Mouse (Mus musculus) hindbrain, embryonic 11.5 days (tissue): ENCODE results near the gene BC017158. TPM values are rescaled to one million over a fixed set of nuclear protein-coding genes. Genes with fewer than 3 reads are reported as not detected.

ENCODE experiments used
- ATAC-seq: fragments of 200-750 bp; cut with Nextera tagmentation; 2 replicates; pipeline ENCODE4 v1.8.0; 2017; ENCODE audit warnings: mild to moderate bottlenecking, moderate TSS enrichment, moderate library complexity; ENCODE audit not compliant: low FRiP score
- DNase-seq: peaks from one replicate; pipeline ENCODE4 v3.0.0-alpha.2; 2015; ENCODE audit warnings: low spot score
- H3K27ac ChIP-seq: fragments of 300-500 bp; sonication (generic); 2 replicates; pipeline ENCODE4 v1.5.1; 2014; ENCODE audit warnings: mild to moderate bottlenecking, low read depth, low read length
- H3K27me3 ChIP-seq: fragments of 300-500 bp; sonication (generic); 2 replicates; pipeline ENCODE4 v1.6.1; 2014; ENCODE audit warnings: mild to moderate bottlenecking, low read length, moderate library complexity, mixed read lengths; ENCODE audit not compliant: control insufficient read depth, insufficient read depth
- H3K36me3 ChIP-seq: fragments of 300-500 bp; sonication (generic); 2 replicates; pipeline ENCODE4 v1.6.1; 2014; ENCODE audit warnings: mild to moderate bottlenecking, low read length, moderate library complexity, mixed read lengths; ENCODE audit not compliant: control insufficient read depth, insufficient read depth
- H3K4me1 ChIP-seq: fragments of 300-500 bp; sonication (generic); replicated peaks from 2 replicates; pipeline ENCODE4 v1.6.1; 2014; ENCODE audit warnings: low read length, mixed read lengths; ENCODE audit not compliant: control insufficient read depth, insufficient read depth
- H3K4me2 ChIP-seq: fragments of 300-500 bp; sonication (generic); replicated peaks from 2 replicates; pipeline ENCODE4 v1.6.1; 2014; ENCODE audit warnings: mild to moderate bottlenecking, low read depth, low read length
- H3K4me3 ChIP-seq: fragments of 300-500 bp; sonication (generic); 2 replicates; pipeline ENCODE4 v1.5.1; 2014; ENCODE audit warnings: low read depth, low read length
- H3K9ac ChIP-seq: fragments of 300-500 bp; sonication (generic); 2 replicates; pipeline ENCODE4 v1.6.1; 2014; ENCODE audit warnings: low read depth, low read length
- H3K9me3 ChIP-seq: fragments of 300-500 bp; sonication (generic); 2 replicates; pipeline ENCODE4 v1.6.1; 2016; ENCODE audit warnings: low read length; ENCODE audit not compliant: control insufficient read depth
- WGBS: fragments of 180-500 bp; shearing (Covaris S2); extraction: QIAGEN DNeasy Blood & Tissue Kit; methylation state at CpG from one replicate; pipeline ENCODE4 v1.1.7; 2014; 5-methylcytosine and 5-hydroxymethylcytosine counted together
- polyA plus RNA-seq: library from polyadenylated mRNA; unstranded; fragments of >200 nt; fragmentation: Nextera tagmentation; extraction: Ambion mirVana; gene quantifications from 2 replicates; pipeline ENCODE4 v1.2.1, GENCODE M21; 2014

Gene BC017158
- polyA plus RNA-seq, 1 experiment from 2014 or later, result 22.0 TPM

- Histone ChIP-seq H3K9ac (no peak overlapping the region), H3K27ac (no peak overlapping the region; the same call in 1 of the 2 replicates)
- WGBS, result 58% methylated on average over 5 of the region's 5 CpGs
Measured at GRCm38 (mm10) chr7:128284047-128284446, 13.9 kb downstream of the BC017158 start.

GRCm38 (mm10) chr7:128282532-128283244, 15.3 kb downstream of the BC017158 start:
- no peak overlapping the region; the same call in 1 of the 2 replicates for H3K9ac ChIP-seq
- H3K27me3 ChIP-seq, result no peaks in the 10 kb centered on the region
- no peaks in the 10 kb centered on the region for H3K9me3 ChIP-seq
- H3K27ac ChIP-seq, result peak overlapping the region; percentile 54
- no peak overlapping the region for H3K4me3 ChIP-seq
- peak; percentile 61; the same call in 1 of the 2 replicates for ATAC-seq
- peaks cover 5% of the 10 kb centered on the region; the same call in 1 of the 2 replicates for H3K4me1 ChIP-seq
- DNase-seq, result peak; percentile 52
- H3K36me3 ChIP-seq, result no peaks in the 10 kb centered on the region
- 18% methylated on average over 7 of the region's 7 CpGs for WGBS
- H3K4me2 ChIP-seq, result no peak overlapping the region

More at GRCm38 (mm10) chr7:128284047-128284446, 13.9 kb downstream of the BC017158 start:
- H3K4me1 ChIP-seq, result peaks cover 5% of the 10 kb centered on the region; the same call in 1 of the 2 replicates
- DNase-seq (peak; percentile 35), ATAC-seq (no peak)
- no peaks in the 10 kb centered on the region for H3K27me3 ChIP-seq
- H3K36me3 ChIP-seq, result no peaks in the 10 kb centered on the region
- H3K4me2 ChIP-seq, result no peak overlapping the region
- H3K9me3 ChIP-seq, result no peaks in the 10 kb centered on the region
- H3K4me3 ChIP-seq, result no peak overlapping the region

- Histone ChIP-seq H3K36me3 (no peaks in the 10 kb centered on the region), H3K9ac (no peak overlapping the region), H3K4me3 (no peak overlapping the region), H3K27ac (no peak overlapping the region), H3K4me2 (no peak overlapping the region), H3K9me3 (no peaks in the 10 kb centered on the region), H3K27me3 (no peaks in the 10 kb centered on the region), H3K4me1 (peaks cover 5% of the 10 kb centered on the region; the same call in 1 of the 2 replicates)
- no peak for DNase-seq
- 87% methylated on average over 11 of the region's 11 CpGs for WGBS
- ATAC-seq, result no peak
Measured at GRCm38 (mm10) chr7:128281765-128282164, 16.2 kb downstream of the BC017158 start.

- Histone ChIP-seq H3K4me2 (no peak overlapping the region), H3K9me3 (no peaks in the 10 kb centered on the region), H3K27me3 (no peaks in the 10 kb centered on the region), H3K9ac (no peak overlapping the region), H3K36me3 (no peaks in the 10 kb centered on the region), H3K4me3 (no peak overlapping the region), H3K27ac (no peak overlapping the region), H3K4me1 (peaks cover 5% of the 10 kb centered on the region; the same call in 1 of the 2 replicates)
- ATAC-seq, result no peak
- DNase-seq, result no peak
- 96% methylated on average over 4 of the region's 4 CpGs for WGBS
Measured at GRCm38 (mm10) chr7:128279750-128280149, 18.2 kb downstream of the BC017158 start.

- DNase-seq (no peak), ATAC-seq (no peak)
- no peaks in the 10 kb centered on the region for H3K27me3 ChIP-seq
- no peak overlapping the region for H3K27ac ChIP-seq
- no peak overlapping the region for H3K4me2 ChIP-seq
- 0 out of 2 replicates have a peak, but pooled peaks cover 3% of the 10 kb centered on the region for H3K4me1 ChIP-seq
- H3K9ac ChIP-seq, result no peak overlapping the region
- no peaks in the 10 kb centered on the region for H3K9me3 ChIP-seq
- H3K4me3 ChIP-seq, result no peak overlapping the region
- WGBS, result 91% methylated on average over 6 of the region's 6 CpGs
- no peaks in the 10 kb centered on the region for H3K36me3 ChIP-seq
Measured at GRCm38 (mm10) chr7:128276051-128276450, 21.9 kb downstream of the BC017158 start.

- H3K4me2 ChIP-seq, result no peak overlapping the region
- no peak overlapping the region for H3K4me3 ChIP-seq
- H3K9me3 ChIP-seq, result no peaks in the 10 kb centered on the region
- 95% methylated on average over 9 of the region's 9 CpGs for WGBS
- ATAC-seq (no peak), DNase-seq (no peak)
- no peaks in the 10 kb centered on the region for H3K27me3 ChIP-seq
- H3K9ac ChIP-seq, result no peak overlapping the region
- no peaks in the 10 kb centered on the region for H3K36me3 ChIP-seq
- no peaks in the 10 kb centered on the region for H3K4me1 ChIP-seq
- no peak overlapping the region for H3K27ac ChIP-seq
Measured at GRCm38 (mm10) chr7:128271496-128271895, 26.5 kb downstream of the BC017158 start.

- H3K36me3 ChIP-seq, result no peaks in the 10 kb centered on the region
- H3K4me2 ChIP-seq, result no peak overlapping the region
- no peaks in the 10 kb centered on the region for H3K9me3 ChIP-seq
- WGBS, result 57% methylated on average over 13 of the region's 13 CpGs
- ATAC-seq, result no peak
- no peak overlapping the region for H3K9ac ChIP-seq
- H3K27ac ChIP-seq, result no peak overlapping the region
- no peak for DNase-seq
- no peaks in the 10 kb centered on the region for H3K27me3 ChIP-seq
- no peak overlapping the region for H3K4me3 ChIP-seq
- H3K4me1 ChIP-seq, result no peaks in the 10 kb centered on the region
Measured at GRCm38 (mm10) chr7:128270431-128270850, 27.5 kb downstream of the BC017158 start.

GRCm38 (mm10) chr7:128267813-128268212, 30.2 kb downstream of the BC017158 start:
- Histone ChIP-seq H3K4me2 (no peak overlapping the region), H3K9me3 (no peaks in the 10 kb centered on the region), H3K9ac (no peak overlapping the region), H3K36me3 (no peaks in the 10 kb centered on the region), H3K27ac (no peak overlapping the region), H3K4me3 (no peak overlapping the region), H3K27me3 (no peaks in the 10 kb centered on the region), H3K4me1 (no peaks in the 10 kb centered on the region)
- no peak for ATAC-seq
- no peak for DNase-seq
- 88% methylated on average over 7 of the region's 7 CpGs for WGBS

GRCm38 (mm10) chr7:128267391-128267790, 30.6 kb downstream of the BC017158 start:
- no peak for ATAC-seq

More at GRCm38 (mm10) chr7:128267391-128267790, 30.6 kb downstream of the BC017158 start:
- no peaks in the 10 kb centered on the region for H3K36me3 ChIP-seq
- 69% methylated on average over 13 of the region's 13 CpGs for WGBS
- no peaks in the 10 kb centered on the region for H3K9me3 ChIP-seq
- H3K4me3 ChIP-seq, result no peak overlapping the region
- no peaks in the 10 kb centered on the region for H3K27me3 ChIP-seq
- no peak overlapping the region for H3K4me2 ChIP-seq
- no peak overlapping the region for H3K9ac ChIP-seq
- H3K4me1 ChIP-seq, result no peaks in the 10 kb centered on the region
- DNase-seq, result no peak
- no peak overlapping the region for H3K27ac ChIP-seq
